Comparison of ENCODE assay signal across 14 mouse cellular contexts in the genomic region with DNA sequence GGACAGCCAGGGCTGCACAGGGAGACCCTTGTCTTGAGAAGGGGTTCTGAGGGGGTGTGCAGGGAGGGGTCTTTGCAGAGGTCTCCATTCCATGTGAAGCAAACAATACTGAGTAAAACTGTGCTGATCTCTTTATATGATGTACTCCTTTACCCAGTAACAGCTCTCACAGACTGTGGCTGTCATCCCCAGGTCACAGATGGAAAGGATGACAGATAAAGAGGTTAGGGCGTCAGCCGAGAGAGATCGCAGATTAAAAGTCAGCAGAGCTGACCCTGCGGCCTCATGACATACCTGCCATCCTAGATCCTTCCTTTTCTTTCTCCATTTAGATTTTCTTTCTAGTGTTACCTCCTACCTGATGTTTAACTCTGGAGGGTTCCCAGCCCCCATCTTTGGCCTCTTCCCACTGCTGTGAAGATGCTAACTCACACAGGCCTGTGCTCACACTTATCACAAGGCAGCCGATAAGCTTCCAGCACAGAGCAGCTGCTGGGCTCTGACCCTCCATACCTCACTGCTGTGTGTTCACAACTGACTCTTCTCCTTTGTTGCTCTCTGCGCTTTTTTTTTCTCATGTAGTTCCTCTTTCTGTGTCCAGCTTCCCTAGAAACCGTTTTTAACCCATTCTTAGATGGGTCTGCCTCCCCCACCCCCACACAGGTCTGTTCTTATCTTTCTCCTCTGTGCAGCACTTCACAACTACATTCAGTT. TPM values are rescaled to one million over a fixed set of nuclear protein-coding genes. Genes with fewer than 3 reads are reported as not detected.
A peak's percentile ranks its signal among the peaks of the same experiment; 100 is the strongest.
DNase-seq lines count a peak whose midpoint lies in the region; ATAC-seq lines count a peak whose summit lies in the region.
"Had no signal": no experiment of that assay in that cellular context is flagged by ENCODE, and none has a peak within 500 bp of the region (broad histone marks: within the 10 kb centered on the region; RNA-seq: fewer than 3 reads in every experiment).

No protein-coding gene starts in this region.

- H3K4me3 ChIP-seq in liver, embryonic 16.5 days (ENCODE audit: low read depth, low read length) = peak overlapping the region; percentile 20
- H3K4me3 ChIP-seq: limb, embryonic 12.5 days had no signal

- 0 out of 2 replicates have a peak, but pooled peaks cover 3% of the 10 kb centered on the region for H3K9me3 ChIP-seq in liver, embryonic 16.5 days (replicated peaks; ENCODE audit: control insufficient read depth, low read length)
- H3K9me3 ChIP-seq: limb, embryonic 12.5 days had no signal

- peak overlapping the region; percentile 79 for H3K27ac ChIP-seq in liver, embryonic 16.5 days (ENCODE audit: low read length)
- H3K27ac ChIP-seq: limb, embryonic 12.5 days had no signal

- peak overlapping the region; percentile 10; the same call in 1 of the 2 replicates for H3K9ac ChIP-seq in liver, embryonic 16.5 days (ENCODE audit: low read depth, low read length)
- H3K9ac ChIP-seq: limb, embryonic 12.5 days had no signal

- WGBS in liver, embryonic 16.5 days (ENCODE audit: insufficient replicate concordance) = 7% methylated on average over 7 of the region's 7 CpGs

- ATAC-seq in erythroblast, adult 5-6 weeks (replicated peaks; ENCODE audit: low FRiP score, poor library complexity, severe bottlenecking) = peak; percentile 51; the same call in 1 of the 2 replicates
- peak; percentile 77 for ATAC-seq in liver, embryonic 16.5 days (ENCODE audit: low read depth)
- ATAC-seq: inflammation-experienced regulatory T-cells, adult 6 months had no signal

- H3K27me3 ChIP-seq in liver, embryonic 16.5 days (ENCODE audit: control insufficient read depth, insufficient read depth, low read depth, low read length) = no peaks in the 10 kb centered on the region
- H3K27me3 ChIP-seq: limb, embryonic 12.5 days had no signal

- peak overlapping the region; percentile 54 for H3K4me2 ChIP-seq in liver, embryonic 16.5 days (ENCODE audit: low read depth, low read length)
- H3K4me2 ChIP-seq: limb, embryonic 12.5 days had no signal

- H3K4me1 ChIP-seq in liver, embryonic 16.5 days (ENCODE audit: control insufficient read depth, low read depth, low read length) = peaks cover 75% of the 10 kb centered on the region

- DNase-seq in 416B (ENCODE audit: low read depth) (peak; percentile 85), A20 (ENCODE audit: low read depth, low spot score) (peak; percentile 65)
- DNase-seq in right cerebral cortex, postnatal 36 days (ENCODE audit: low spot score in 2 of 2) = no peak
- DNase-seq in cerebellum, postnatal 36 days = no peak
- DNase-seq in gastrocnemius, adult 8-10 months (ENCODE audit: low spot score in 2 of 2) = no peak
- DNase-seq: adrenal gland, postnatal 14 days; cerebellum, postnatal 14 days; thymus, adult 2 months had no signal

- H3K36me3 ChIP-seq in liver, embryonic 16.5 days (ENCODE audit: control insufficient read depth, insufficient read depth) = no peaks in the 10 kb centered on the region

RNA-seq across cellular contexts. Expression of a gene that starts 39.4 kb away (rescaled TPM):
- not detected in 2 replicates for total RNA-seq in erythroblast, adult 5-6 weeks (2015; ENCODE audit: low replicate concordance)
- 1.1 TPM in 1 of 2 replicates, not detected in the other for total RNA-seq in erythroblast, adult 5-6 weeks (2017; ENCODE audit: low replicate concordance)
- polyA plus RNA-seq in liver, embryonic 16.5 days (2015; fragmentation: Nextera tagmentation; extraction: Ambion mirVana) = 8.1 and 8.5 TPM in 2 replicates
- not detected for total RNA-seq in gastrocnemius, adult 8-10 months (2022)
- total RNA-seq: adrenal gland, postnatal 14 days; gastrocnemius, adult 18-20 months; layer of hippocampus, adult 8-10 months had no signal
- polyA plus RNA-seq: thymus, adult 2 months had no signal

RNA-seq across cellular contexts. Expression of a gene that starts 47.8 kb away (rescaled TPM):
- 33.6 and 39.0 TPM in 2 replicates for total RNA-seq in erythroblast, adult 5-6 weeks (2015; ENCODE audit: low replicate concordance)
- 57.8 and 59.4 TPM in 2 replicates for total RNA-seq in erythroblast, adult 5-6 weeks (2017; ENCODE audit: low replicate concordance)
- polyA plus RNA-seq in liver, embryonic 16.5 days (2015; fragmentation: Nextera tagmentation; extraction: Ambion mirVana) = 3.2 and 3.3 TPM in 2 replicates
- 10 to 100 TPM; 18.2 to 20.9 (median 20.0) TPM for total RNA-seq in gastrocnemius, adult 8-10 months (2022)

Comparison
In these comparisons a context has a peak if more than half of its experiments do, and no peak if none do; other contexts are left out.
1. DNase-seq: peak in 416B (single experiment) and A20 (single experiment); none in right cerebral cortex, postnatal 36 days (0 of 2), cerebellum, postnatal 36 days (0 of 2) and gastrocnemius, adult 8-10 months (0 of 2).